Mouse (Mus musculus) heart, postnatal 14 days (tissue): ENCODE results near the gene Tgm2. TPM values are rescaled to one million over a fixed set of nuclear protein-coding genes. Genes with fewer than 3 reads are reported as not detected.

Experiments used
- DNase-seq, 2 experiments: peaks; one replicate each; pipeline ENCODE4 v3.0.0; 2021 to 2022
- intact Hi-C: fragments of 180-260 bp; cut with DNase I; formaldehyde crosslinking; loops from one replicate; pipeline ENCODE4 v1.15.1; 2025
- total RNA-seq, 2 experiments: library from RNA; stranded (reverse); gene quantifications; 2 replicates each; pipeline ENCODE4 v1.2.3; 2021

The Tgm2 gene
- total RNA-seq, 2 experiments from 2014 or later, result 181 to 209 TPM

DNA sequence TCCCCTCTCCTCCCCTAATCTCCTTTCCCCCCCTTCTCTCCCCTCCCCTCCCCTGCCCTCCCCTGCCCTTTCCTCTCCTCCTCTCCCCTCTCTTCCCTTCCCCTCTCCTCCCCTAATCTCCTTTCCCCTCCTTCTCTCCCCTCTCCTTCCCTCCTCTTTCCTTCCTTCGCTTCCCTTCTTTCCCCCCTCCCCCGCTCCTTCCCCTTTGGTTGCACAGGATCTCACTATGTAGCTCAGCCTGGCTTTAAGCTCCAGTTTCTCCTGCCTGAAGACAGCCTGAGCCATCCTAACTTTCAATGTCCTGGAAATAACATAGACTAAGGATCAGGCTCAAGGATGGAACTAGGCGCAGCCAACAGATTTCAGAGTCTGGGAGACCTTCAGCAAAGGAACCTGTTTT is 2.4 kb downstream of the Tgm2 start:
- no peak for DNase-seq
- intact Hi-C loops, result no loop called here

- DNase-seq, result no peak
- intact Hi-C loops, result no loop called here
Observed at GRCm38 (mm10) chr2:158142981-158143380, 3.3 kb downstream of the Tgm2 start.

- peak; percentile 63 to 68 for DNase-seq
- intact Hi-C loops, result no loop called here
Observed at GRCm38 (mm10) chr2:158141690-158142440, 4.4 kb downstream of the Tgm2 start.

- DNase-seq, result peak in 1 of 2 experiments; percentile 50
Observed at GRCm38 (mm10) chr2:158141271-158141670, 5.0 kb downstream of the Tgm2 start.

DNA sequence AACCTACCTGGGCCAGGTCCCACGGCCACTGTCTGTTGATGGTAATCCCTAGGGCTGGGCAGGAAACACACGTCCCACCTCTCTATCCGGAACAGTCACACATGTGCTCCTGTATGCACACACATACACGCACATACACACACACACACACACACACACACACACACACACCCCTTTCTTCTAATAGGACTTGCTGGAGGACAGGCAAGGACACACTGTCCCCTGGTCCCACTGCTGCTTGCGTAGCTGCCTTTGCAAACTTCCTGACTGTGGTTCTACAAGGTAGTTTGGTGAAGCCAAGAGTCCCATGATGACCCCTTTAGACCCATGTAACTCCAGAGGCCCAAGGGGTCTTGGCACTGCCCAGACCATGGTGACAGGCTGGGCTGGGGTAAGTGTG is 5.6 kb downstream of the Tgm2 start:
- intact Hi-C loops, result no loop called here
- DNase-seq, result peak in 1 of 2 experiments; percentile 40

More at GRCm38 (mm10) chr2:158141271-158141670, 5.0 kb downstream of the Tgm2 start:
- intact Hi-C loops, result no loop called here

GRCm38 (mm10) chr2:158139628-158140027 is 6.6 kb downstream of the Tgm2 start:
- intact Hi-C loops, result no loop called here
- DNase-seq, result peak; percentile 76 to 84

GRCm38 (mm10) chr2:158138778-158139177 is 7.5 kb downstream of the Tgm2 start:
- no peak for DNase-seq
- intact Hi-C loops, result no loop called here

- intact Hi-C loops, result no loop called here
Observed at GRCm38 (mm10) chr2:158137771-158138170, 8.5 kb downstream of the Tgm2 start.

DNA sequence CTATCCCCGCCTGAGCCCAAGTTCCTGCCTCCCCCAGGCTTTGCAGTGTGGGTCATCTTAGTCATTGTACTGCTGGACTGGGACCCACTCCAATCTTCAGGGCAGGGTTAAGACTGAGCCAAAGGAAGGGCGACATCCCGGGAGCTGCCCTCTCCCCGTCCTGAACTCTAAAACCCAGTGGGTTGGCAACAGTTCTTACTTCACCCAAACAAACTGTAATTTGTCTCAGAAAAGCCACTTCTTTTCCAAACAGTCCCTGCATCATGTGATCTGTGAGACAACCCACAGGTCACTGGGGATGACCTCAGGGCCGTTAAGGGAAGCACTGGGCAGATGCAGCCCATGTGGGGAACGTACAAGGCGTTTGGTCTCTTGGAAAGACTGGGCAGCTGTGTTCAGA is 10.0 kb downstream of the Tgm2 start:
- intact Hi-C loops, result no loop called here
- peak in 1 of 2 experiments; percentile 47 for DNase-seq

More at GRCm38 (mm10) chr2:158137771-158138170, 8.5 kb downstream of the Tgm2 start:
- no peak for DNase-seq

- no peak for DNase-seq
- intact Hi-C loops, result no loop called here
Observed at GRCm38 (mm10) chr2:158133050-158133449, 13.2 kb downstream of the Tgm2 start.

GRCm38 (mm10) chr2:158132320-158132719 is 13.9 kb downstream of the Tgm2 start:
- intact Hi-C loops, result no loop called here
- no peak for DNase-seq

DNA sequence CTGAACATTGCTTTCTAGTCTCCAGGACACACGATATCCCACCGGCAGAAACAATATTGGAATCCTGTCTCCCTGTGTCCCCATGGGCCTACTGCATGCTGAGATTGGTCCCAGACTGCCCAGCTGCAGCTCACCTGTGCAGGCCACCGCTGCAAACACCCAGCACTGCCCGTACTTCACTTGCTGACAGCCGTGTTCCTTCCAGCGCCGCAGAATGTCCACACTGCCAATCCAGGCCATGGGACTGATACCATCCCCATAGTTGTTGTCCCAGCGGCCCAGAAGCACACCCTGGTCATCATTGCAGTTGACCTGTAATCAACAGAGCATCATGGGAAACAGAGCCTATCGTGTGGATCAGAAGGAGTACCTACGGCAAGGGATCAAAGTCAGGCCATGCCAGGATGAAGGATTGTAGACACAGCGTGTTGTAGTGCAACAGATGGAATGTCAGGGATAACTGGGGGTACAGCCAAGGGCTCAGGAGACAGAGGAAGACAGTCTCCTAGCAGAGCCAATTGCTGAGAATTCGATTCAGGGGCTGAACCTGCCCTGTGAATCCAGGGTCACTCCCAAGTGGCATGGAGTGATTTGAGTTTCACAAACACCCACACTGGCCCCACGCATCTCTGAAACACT is 14.9 kb downstream of the Tgm2 start:
- no peak for DNase-seq
- intact Hi-C loops, result no loop called here

GRCm38 (mm10) chr2:158130391-158130986 is 15.7 kb downstream of the Tgm2 start:
- intact Hi-C loops, result no loop called here
- DNase-seq, result peak; percentile 73 to 81

DNA sequence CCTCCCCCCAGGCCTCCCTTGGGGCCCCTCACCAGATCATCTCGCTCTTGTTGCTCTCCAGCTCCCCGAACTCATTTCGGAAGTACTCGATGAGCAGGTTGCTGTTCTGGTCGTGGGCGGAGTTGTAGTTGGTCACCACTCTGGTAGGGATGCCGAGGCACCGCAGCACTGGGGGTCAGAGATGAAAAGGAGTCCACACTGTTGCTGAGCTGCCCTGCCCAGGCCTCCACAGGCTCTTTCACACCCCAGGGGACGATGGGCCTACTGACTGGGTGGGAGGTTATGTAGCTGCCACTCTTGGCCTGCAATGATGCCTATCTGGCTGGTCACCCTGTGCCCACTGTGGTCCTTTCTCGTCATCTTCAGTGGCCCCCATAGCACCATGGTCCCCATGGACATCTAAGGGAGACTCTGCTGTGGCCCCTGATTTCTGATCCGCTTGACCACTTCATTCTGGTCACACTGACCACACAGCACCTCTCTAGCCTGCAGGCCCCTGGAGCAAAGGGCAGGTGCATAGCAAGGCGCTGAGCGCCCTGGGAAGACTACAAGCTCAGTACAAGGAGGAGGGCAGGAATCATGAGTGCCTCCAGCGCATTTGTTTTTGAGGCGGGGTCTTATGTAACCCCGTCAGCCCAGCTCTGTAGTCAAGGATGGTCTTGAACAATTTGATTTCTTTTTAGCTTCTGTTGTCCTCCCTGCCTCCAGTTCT is 16.8 kb downstream of the Tgm2 start:
- no peak for DNase-seq
- intact Hi-C loops, result no loop called here

DNA sequence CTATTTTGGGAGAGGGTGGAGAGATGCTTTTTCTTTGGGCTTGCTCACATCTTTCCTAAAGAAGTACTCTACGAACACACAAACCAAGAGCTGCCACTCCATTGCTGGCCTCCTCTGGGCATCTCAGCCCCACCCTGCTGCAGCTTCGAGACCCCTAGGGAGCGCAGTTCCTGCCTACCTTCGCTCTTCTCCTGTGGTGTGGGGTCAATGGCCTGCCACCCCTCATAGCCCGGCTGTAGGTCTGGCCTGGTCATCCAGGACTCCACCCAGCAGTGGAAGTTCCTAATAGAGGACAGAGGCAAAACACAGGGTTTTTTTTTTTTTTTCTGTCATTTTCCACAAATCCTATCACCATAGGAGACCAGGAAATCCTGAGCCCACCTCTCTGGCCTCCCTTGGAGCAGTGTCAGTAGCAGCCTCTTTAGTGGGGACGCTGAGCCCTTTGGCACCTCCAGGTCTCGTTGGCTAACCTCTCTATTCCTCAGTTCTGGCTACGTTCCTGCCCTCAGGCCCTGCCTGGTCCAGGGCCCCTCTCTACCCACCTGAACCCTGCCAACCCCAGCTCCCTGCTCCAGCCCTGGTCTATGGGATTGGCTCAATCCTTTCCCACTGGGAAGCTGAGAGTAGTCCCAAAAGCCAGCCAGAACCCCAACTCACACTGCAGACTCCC is 17.6 kb downstream of the Tgm2 start:
- no peak for DNase-seq
- intact Hi-C loops, result no loop called here

DNA sequence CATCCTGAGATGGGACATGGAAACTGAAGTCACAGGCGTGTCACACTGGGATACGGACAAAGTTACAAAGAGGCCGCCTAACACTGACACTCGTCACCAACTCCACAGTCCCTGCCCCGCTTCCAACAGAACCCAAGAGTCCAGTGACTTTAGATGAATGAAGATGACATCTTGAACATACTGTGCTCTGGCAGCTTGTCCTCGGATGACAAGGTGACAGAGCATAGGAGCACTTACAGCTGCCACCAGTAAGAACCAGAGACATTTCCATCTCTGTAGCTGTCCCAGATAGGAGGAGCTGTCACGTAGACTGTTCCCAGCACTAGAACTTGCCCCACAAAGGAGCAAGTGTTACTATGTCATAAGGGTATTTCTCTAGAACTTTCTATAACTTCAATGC is 18.4 kb downstream of the Tgm2 start:
- no peak for DNase-seq
- intact Hi-C loops, result no loop called here

DNA sequence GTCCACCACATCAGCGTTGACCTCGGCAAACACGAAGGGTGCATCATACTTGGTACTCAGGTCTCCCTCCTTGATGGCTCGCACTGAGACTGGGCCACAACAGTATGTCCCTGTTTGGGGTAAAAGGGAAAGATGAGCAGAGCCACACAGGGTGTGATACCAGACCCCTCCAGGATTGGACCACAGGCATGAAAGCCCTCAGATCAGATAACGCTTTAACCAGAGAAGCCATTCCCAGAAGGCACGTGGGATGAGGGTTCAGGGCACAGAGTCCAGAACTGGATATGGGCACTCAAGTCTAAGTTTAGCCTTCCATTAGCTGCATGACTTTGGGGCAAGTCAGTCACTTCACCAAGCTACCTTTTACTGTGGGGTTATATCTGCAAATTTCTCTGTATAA is 19.0 kb downstream of the Tgm2 start:
- intact Hi-C loops, result no loop called here
- no peak for DNase-seq

- DNase-seq, result peak; percentile 70 to 85
- intact Hi-C loops, result no loop called here
Observed at GRCm38 (mm10) chr2:158122814-158123213, 23.4 kb downstream of the Tgm2 start.

GRCm38 (mm10) chr2:158121645-158122326 is 24.4 kb downstream of the Tgm2 start:
- intact Hi-C loops, result no loop called here

GRCm38 (mm10) chr2:158120868-158121267 is 25.4 kb downstream of the Tgm2 start:
- intact Hi-C loops, result no loop called here
- DNase-seq, result no peak

More at GRCm38 (mm10) chr2:158121645-158122326, 24.4 kb downstream of the Tgm2 start:
- DNase-seq, result peak; percentile 79 to 81
